Mouse (Mus musculus) intestine, embryonic 16.5 days (tissue): ENCODE measurements around the gene Ptgfrn. TPM values are rescaled to one million over a fixed set of nuclear protein-coding genes. Genes with fewer than 3 reads are reported as not detected.

Experiments
- ATAC-seq: fragments of 200-750 bp; cut with Nextera tagmentation; 2 replicates; pipeline ENCODE4 v1.8.0; 2017; ENCODE audit warnings: moderate TSS enrichment, moderate library complexity
- H3K27ac ChIP-seq: fragments of 300-500 bp; sonication (generic); 2 replicates; pipeline ENCODE4 v1.5.1; 2014; ENCODE audit warnings: mild to moderate bottlenecking, low read length
- H3K27me3 ChIP-seq: fragments of 300-500 bp; sonication (generic); replicated peaks from 2 replicates; pipeline ENCODE4 v1.6.1; 2014; ENCODE audit warnings: low read length, control low read depth, mixed read lengths; ENCODE audit not compliant: control insufficient read depth, insufficient read depth
- H3K36me3 ChIP-seq: fragments of 300-500 bp; sonication (generic); 2 replicates; pipeline ENCODE4 v1.6.1; 2014; ENCODE audit warnings: low read length, control low read depth; ENCODE audit not compliant: control insufficient read depth, insufficient read depth
- H3K4me1 ChIP-seq: fragments of 300-500 bp; sonication (generic); 2 replicates; pipeline ENCODE4 v1.6.1; 2014; ENCODE audit warnings: low read length, control low read depth, mixed read lengths; ENCODE audit not compliant: control insufficient read depth, insufficient read depth
- H3K4me2 ChIP-seq: fragments of 300-500 bp; sonication (generic); 2 replicates; pipeline ENCODE4 v1.6.1; 2014; ENCODE audit warnings: low read depth, low read length, control low read depth
- H3K4me3 ChIP-seq: fragments of 300-500 bp; sonication (generic); 2 replicates; pipeline ENCODE4 v1.5.1; 2014; ENCODE audit warnings: mild to moderate bottlenecking, low read length
- H3K9ac ChIP-seq: fragments of 300-500 bp; sonication (generic); 2 replicates; pipeline ENCODE4 v1.6.1; 2014; ENCODE audit warnings: low read depth, low read length
- H3K9me3 ChIP-seq: fragments of 300-500 bp; sonication (generic); 2 replicates; pipeline ENCODE4 v1.6.1; 2016; ENCODE audit warnings: low read length, control low read depth; ENCODE audit not compliant: control insufficient read depth
- WGBS: fragments of 180-500 bp; shearing (Covaris S2); extraction: QIAGEN DNeasy Blood & Tissue Kit; methylation state at CpG from one replicate; pipeline ENCODE4 v1.1.7; 2014; 5-methylcytosine and 5-hydroxymethylcytosine counted together
- polyA plus RNA-seq: library from polyadenylated mRNA; unstranded; fragments of >200 nt; fragmentation: Nextera tagmentation; extraction: Ambion mirVana; gene quantifications from 2 replicates; pipeline ENCODE4 v1.2.1, GENCODE M21; 2015

The Ptgfrn gene
- polyA plus RNA-seq, 1 experiment from 2014 or later, result 3.2 TPM

GRCm38 (mm10) chr3:101139958-101140357 lies 29.9 kb upstream of the Ptgfrn start:
- Histone ChIP-seq H3K27ac (no peak overlapping the region), H3K9me3 (no peaks in the 10 kb centered on the region), H3K27me3 (no peaks in the 10 kb centered on the region), H3K4me1 (no peaks in the 10 kb centered on the region; the same call in 1 of the 2 replicates), H3K36me3 (no peaks in the 10 kb centered on the region), H3K4me2 (no peak overlapping the region), H3K4me3 (no peak overlapping the region), H3K9ac (no peak overlapping the region)
- no peak for ATAC-seq
- 79% methylated on average over 7 of the region's 7 CpGs for WGBS

- H3K27me3 ChIP-seq, result no peaks in the 10 kb centered on the region
- H3K4me1 ChIP-seq, result no peaks in the 10 kb centered on the region
- WGBS, result 42% methylated on average over 11 of the region's 11 CpGs
- ATAC-seq, result no peak
- no peak overlapping the region for H3K4me2 ChIP-seq
- no peaks in the 10 kb centered on the region for H3K36me3 ChIP-seq
- no peak overlapping the region for H3K27ac ChIP-seq
- H3K9me3 ChIP-seq, result no peaks in the 10 kb centered on the region
- no peak overlapping the region for H3K9ac ChIP-seq
- H3K4me3 ChIP-seq, result no peak overlapping the region
These were observed 26.4 kb upstream of the Ptgfrn start for GRCm38 (mm10) chr3:101136483-101136882.

GRCm38 (mm10) chr3:101134861-101135260 lies 24.8 kb upstream of the Ptgfrn start:
- WGBS, result 93% methylated on average over 9 of the region's 9 CpGs
- Histone ChIP-seq H3K4me1 (peaks cover 5% of the 10 kb centered on the region), H3K4me3 (no peak overlapping the region), H3K9ac (no peak overlapping the region), H3K9me3 (no peaks in the 10 kb centered on the region), H3K36me3 (no peaks in the 10 kb centered on the region), H3K4me2 (no peak overlapping the region), H3K27ac (no peak overlapping the region), H3K27me3 (no peaks in the 10 kb centered on the region)
- ATAC-seq, result no peak

- H3K4me1 ChIP-seq, result peaks cover 5% of the 10 kb centered on the region
- no peak overlapping the region for H3K4me3 ChIP-seq
- no peak for ATAC-seq
- H3K9me3 ChIP-seq, result no peaks in the 10 kb centered on the region
- no peak overlapping the region for H3K27ac ChIP-seq
- no peak overlapping the region for H3K4me2 ChIP-seq
- H3K36me3 ChIP-seq, result no peaks in the 10 kb centered on the region
- H3K9ac ChIP-seq, result no peak overlapping the region
- WGBS, result 92% methylated on average over 6 of the region's 6 CpGs
- no peaks in the 10 kb centered on the region for H3K27me3 ChIP-seq
These were observed 22.9 kb upstream of the Ptgfrn start for GRCm38 (mm10) chr3:101132981-101133380.

GRCm38 (mm10) chr3:101131772-101132171 lies 21.7 kb upstream of the Ptgfrn start:
- Histone ChIP-seq H3K4me3 (no peak overlapping the region), H3K27ac (no peak overlapping the region), H3K9me3 (no peaks in the 10 kb centered on the region), H3K4me2 (no peak overlapping the region), H3K36me3 (no peaks in the 10 kb centered on the region), H3K9ac (no peak overlapping the region), H3K4me1 (peaks cover 5% of the 10 kb centered on the region), H3K27me3 (no peaks in the 10 kb centered on the region)
- no peak for ATAC-seq
- WGBS, result 72% methylated on average over 5 of the region's 5 CpGs

DNA sequence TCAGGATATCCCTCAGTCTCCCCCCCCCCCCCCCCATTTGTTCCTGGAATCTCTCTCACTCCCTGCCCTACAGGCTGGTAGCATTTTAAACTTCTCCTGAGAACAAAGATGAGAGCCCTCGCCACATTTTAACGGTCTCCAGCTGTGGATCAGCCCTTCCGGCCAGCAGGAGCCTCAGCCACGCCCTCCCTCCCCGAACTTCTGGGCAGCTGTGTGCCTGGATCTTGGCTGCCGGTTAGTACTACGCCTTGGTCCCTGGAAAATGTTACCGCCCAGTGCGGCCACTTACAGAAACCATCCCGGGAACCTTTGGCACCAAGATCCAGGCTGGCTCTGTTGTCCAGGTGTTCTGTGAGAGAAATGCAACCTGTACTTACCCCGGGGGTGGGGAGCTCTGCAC lies 20.4 kb upstream of the Ptgfrn start:
- no peak overlapping the region for H3K9ac ChIP-seq
- peaks cover 5% of the 10 kb centered on the region for H3K4me1 ChIP-seq
- no peaks in the 10 kb centered on the region for H3K27me3 ChIP-seq
- WGBS, result 3% methylated on average over 11 of the region's 11 CpGs
- H3K36me3 ChIP-seq, result no peaks in the 10 kb centered on the region
- no peak overlapping the region for H3K27ac ChIP-seq
- H3K4me2 ChIP-seq, result peak overlapping the region; percentile 40
- no peaks in the 10 kb centered on the region for H3K9me3 ChIP-seq
- ATAC-seq, result peak; percentile 59
- peak overlapping the region; percentile 18; the same call in 1 of the 2 replicates for H3K4me3 ChIP-seq

GRCm38 (mm10) chr3:101129620-101130019 lies 19.5 kb upstream of the Ptgfrn start:
- Histone ChIP-seq H3K9me3 (no peaks in the 10 kb centered on the region), H3K27ac (no peak overlapping the region), H3K4me1 (peaks cover 5% of the 10 kb centered on the region), H3K4me3 (no peak overlapping the region), H3K9ac (no peak overlapping the region), H3K4me2 (no peak overlapping the region), H3K36me3 (no peaks in the 10 kb centered on the region), H3K27me3 (no peaks in the 10 kb centered on the region)
- 80% methylated on average over 3 of the region's 3 CpGs for WGBS
- ATAC-seq, result no peak

- H3K27me3 ChIP-seq, result no peaks in the 10 kb centered on the region
- H3K4me3 ChIP-seq, result no peak overlapping the region
- peaks cover 5% of the 10 kb centered on the region for H3K4me1 ChIP-seq
- no peaks in the 10 kb centered on the region for H3K9me3 ChIP-seq
- H3K9ac ChIP-seq, result no peak overlapping the region
- no peaks in the 10 kb centered on the region for H3K36me3 ChIP-seq
- no peak for ATAC-seq
- no peak overlapping the region for H3K27ac ChIP-seq
- no peak overlapping the region for H3K4me2 ChIP-seq
These were observed 19.0 kb upstream of the Ptgfrn start for GRCm38 (mm10) chr3:101129090-101129489.

DNA sequence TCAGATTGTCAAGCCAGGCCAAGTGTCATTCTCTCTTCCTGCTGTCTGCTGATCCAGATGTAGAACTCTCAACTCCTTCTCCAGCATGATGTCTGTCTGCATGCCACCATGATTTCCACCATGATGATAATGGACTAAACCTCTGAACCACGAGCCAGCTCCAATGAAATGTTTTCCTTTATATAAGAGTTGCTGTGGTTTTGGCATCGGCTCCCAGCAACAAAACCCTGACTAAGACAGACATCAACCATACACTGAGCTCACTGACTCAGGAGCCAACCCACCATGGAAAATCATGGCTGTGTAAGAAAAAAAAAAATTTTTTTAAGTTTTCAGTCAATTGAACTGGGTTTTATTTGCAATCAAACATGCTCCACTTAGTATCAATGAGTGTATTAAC lies 17.7 kb upstream of the Ptgfrn start:
- WGBS, result 79% methylated on average over 2 of the region's 2 CpGs
- Histone ChIP-seq H3K4me3 (no peak overlapping the region), H3K9me3 (no peaks in the 10 kb centered on the region), H3K9ac (no peak overlapping the region), H3K27me3 (no peaks in the 10 kb centered on the region), H3K4me1 (peaks cover 5% of the 10 kb centered on the region), H3K4me2 (no peak overlapping the region), H3K36me3 (no peaks in the 10 kb centered on the region), H3K27ac (no peak overlapping the region)
- ATAC-seq, result no peak

DNA sequence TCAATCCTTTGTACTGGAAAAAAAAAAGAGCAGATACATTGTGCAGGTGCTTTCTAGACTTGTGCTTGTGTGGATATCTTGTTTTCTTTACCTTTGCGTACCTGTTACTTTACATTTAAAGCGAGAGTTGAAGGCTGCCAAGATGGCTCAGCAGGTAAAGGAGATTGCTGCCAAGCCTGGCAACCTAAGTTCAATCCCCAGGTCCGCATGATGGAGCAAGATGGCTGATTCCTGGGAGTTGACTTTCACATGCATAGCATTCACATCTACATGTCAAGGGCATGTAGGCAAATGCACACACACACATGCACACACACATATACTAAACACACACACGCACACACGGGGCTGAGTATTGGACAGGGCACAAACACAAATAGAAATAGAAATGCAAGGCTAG lies 14.6 kb upstream of the Ptgfrn start:
- no peak for ATAC-seq
- no peak overlapping the region for H3K4me3 ChIP-seq
- 94% methylated on average over 5 of the region's 5 CpGs for WGBS

More for the DNA sequence above, 14.6 kb upstream of the Ptgfrn start:
- no peak overlapping the region for H3K27ac ChIP-seq
- H3K4me1 ChIP-seq, result no peaks in the 10 kb centered on the region
- no peaks in the 10 kb centered on the region for H3K36me3 ChIP-seq
- H3K27me3 ChIP-seq, result no peaks in the 10 kb centered on the region
- H3K4me2 ChIP-seq, result no peak overlapping the region
- H3K9ac ChIP-seq, result no peak overlapping the region
- no peaks in the 10 kb centered on the region for H3K9me3 ChIP-seq
